Mouse (Mus musculus): Measurements from ENCODE around the gene Cel. TPM values are rescaled to one million over a fixed set of nuclear protein-coding genes. Genes with fewer than 3 reads are reported as not detected.

Cel gene
- polyA plus RNA-seq, 1 experiment from 2014 or later: not detected

- WGBS: 3% methylated on average over 49 of the region's 49 CpGs
- H3K4me3 ChIP-seq: peak overlapping the region; percentile 70
- no peaks in the 10 kb centered on the region for H3K9me3 ChIP-seq (replicated peaks)
- H3K36me3 ChIP-seq: no peaks in the 10 kb centered on the region
- peak; percentile 85 for DNase-seq (ENCODE audit: low spot score)
- H3K27me3 ChIP-seq (ENCODE audit: low read depth, poor library complexity, severe bottlenecking): peaks cover 15% of the 10 kb centered on the region; the same call in 1 of the 2 replicates
- H3K27ac ChIP-seq (replicated peaks): peak overlapping the region; percentile 84
- peaks cover 98% of the 10 kb centered on the region for H3K4me1 ChIP-seq
These were observed 30.0 kb downstream of the Cel start for GRCm38 (mm10) chr2:28532938-28533771.

GRCm38 (mm10) chr2:28530311-28530710 lies 32.9 kb downstream of the Cel start:
- Histone ChIP-seq H3K4me3 (no peak overlapping the region), H3K4me1 (peaks cover 97% of the 10 kb centered on the region), H3K36me3 (no peaks in the 10 kb centered on the region), H3K27me3 (ENCODE audit: low read depth, poor library complexity, severe bottlenecking) (peaks cover 15% of the 10 kb centered on the region; the same call in 1 of the 2 replicates), H3K9me3 (replicated peaks) (no peaks in the 10 kb centered on the region), H3K27ac (replicated peaks) (peak overlapping the region; percentile 72)
- no peak for DNase-seq (ENCODE audit: low spot score)
- WGBS: 63% methylated on average over 7 of the region's 7 CpGs

- peaks cover 97% of the 10 kb centered on the region for H3K4me1 ChIP-seq
- no peaks in the 10 kb centered on the region for H3K9me3 ChIP-seq (replicated peaks)
- no peaks in the 10 kb centered on the region for H3K36me3 ChIP-seq
- H3K4me3 ChIP-seq: no peak overlapping the region
- peaks cover 15% of the 10 kb centered on the region; the same call in 1 of the 2 replicates for H3K27me3 ChIP-seq (ENCODE audit: low read depth, poor library complexity, severe bottlenecking)
- WGBS: 77% methylated on average over 4 of the region's 4 CpGs
- DNase-seq (ENCODE audit: low spot score): no peak
- H3K27ac ChIP-seq (replicated peaks): peak overlapping the region; percentile 25
These were observed 33.3 kb downstream of the Cel start for GRCm38 (mm10) chr2:28529856-28530255.

- no peak for DNase-seq (ENCODE audit: low spot score)
- H3K27ac ChIP-seq (replicated peaks): no peak overlapping the region
- peaks cover 97% of the 10 kb centered on the region for H3K4me1 ChIP-seq
- no peaks in the 10 kb centered on the region for H3K9me3 ChIP-seq (replicated peaks)
- H3K36me3 ChIP-seq: no peaks in the 10 kb centered on the region
- H3K27me3 ChIP-seq (ENCODE audit: low read depth, poor library complexity, severe bottlenecking): 0 out of 2 replicates have a peak, but pooled peaks cover 3% of the 10 kb centered on the region
- no peak overlapping the region for H3K4me3 ChIP-seq
- WGBS: 87% methylated on average over 7 of the region's 7 CpGs
These were observed 34.9 kb downstream of the Cel start for GRCm38 (mm10) chr2:28528354-28528730.

GRCm38 (mm10) chr2:28527436-28528353 lies 35.5 kb downstream of the Cel start:
- Histone ChIP-seq H3K9me3 (replicated peaks) (no peaks in the 10 kb centered on the region), H3K27ac (replicated peaks) (0 out of 2 replicates have a peak overlapping the region, but pooled peaks have one; percentile 43), H3K36me3 (no peaks in the 10 kb centered on the region; the same call in 1 of the 2 replicates), H3K4me1 (peaks cover 94% of the 10 kb centered on the region), H3K4me3 (no peak overlapping the region), H3K27me3 (ENCODE audit: low read depth, poor library complexity, severe bottlenecking) (no peaks in the 10 kb centered on the region)
- no peak for DNase-seq (ENCODE audit: low spot score)
- WGBS: 89% methylated on average over 20 of the region's 20 CpGs

- Histone ChIP-seq H3K4me1 (peaks cover 82% of the 10 kb centered on the region), H3K27me3 (ENCODE audit: low read depth, poor library complexity, severe bottlenecking) (no peaks in the 10 kb centered on the region), H3K9me3 (replicated peaks) (no peaks in the 10 kb centered on the region), H3K27ac (replicated peaks) (peak overlapping the region; percentile 81), H3K36me3 (peaks cover 9% of the 10 kb centered on the region), H3K4me3 (0 out of 2 replicates have a peak overlapping the region, but pooled peaks have one; percentile 18)
- no peak for DNase-seq (ENCODE audit: low spot score)
- 45% methylated on average over 12 of the region's 12 CpGs for WGBS
These were observed 37.0 kb downstream of the Cel start for GRCm38 (mm10) chr2:28525943-28526876.

GRCm38 (mm10) chr2:28525219-28525942 lies 37.8 kb downstream of the Cel start:
- WGBS: 16% methylated on average over 11 of the region's 11 CpGs
- Histone ChIP-seq H3K9me3 (replicated peaks) (no peaks in the 10 kb centered on the region), H3K27me3 (ENCODE audit: low read depth, poor library complexity, severe bottlenecking) (no peaks in the 10 kb centered on the region), H3K27ac (replicated peaks) (peak overlapping the region; percentile 81), H3K36me3 (peaks cover 9% of the 10 kb centered on the region), H3K4me3 (peak overlapping the region; percentile 18; the same call in 1 of the 2 replicates), H3K4me1 (peaks cover 76% of the 10 kb centered on the region)
- DNase-seq (ENCODE audit: low spot score): peak; percentile 81

GRCm38 (mm10) chr2:28524406-28524805 lies 38.8 kb downstream of the Cel start:
- H3K9me3 ChIP-seq (replicated peaks): no peaks in the 10 kb centered on the region
- 82% methylated on average over 10 of the region's 10 CpGs for WGBS
- no peak for DNase-seq (ENCODE audit: low spot score)
- H3K36me3 ChIP-seq: peaks cover 9% of the 10 kb centered on the region
- peak overlapping the region; percentile 81; the same call in 1 of the 2 replicates for H3K27ac ChIP-seq (replicated peaks)
- peaks cover 75% of the 10 kb centered on the region for H3K4me1 ChIP-seq
- no peak overlapping the region for H3K4me3 ChIP-seq
- H3K27me3 ChIP-seq (ENCODE audit: low read depth, poor library complexity, severe bottlenecking): no peaks in the 10 kb centered on the region

GRCm38 (mm10) chr2:28523643-28524117 lies 39.5 kb downstream of the Cel start:
- Histone ChIP-seq H3K4me1 (peaks cover 73% of the 10 kb centered on the region), H3K27me3 (ENCODE audit: low read depth, poor library complexity, severe bottlenecking) (no peaks in the 10 kb centered on the region), H3K27ac (replicated peaks) (peak overlapping the region; percentile 67), H3K36me3 (peaks cover 9% of the 10 kb centered on the region), H3K4me3 (no peak overlapping the region; the same call in 1 of the 2 replicates), H3K9me3 (replicated peaks) (no peaks in the 10 kb centered on the region)
- 13% methylated on average over 5 of the region's 5 CpGs for WGBS
- DNase-seq (ENCODE audit: low spot score): peak; percentile 46

GRCm38 (mm10) chr2:28522166-28522565 lies 41.0 kb downstream of the Cel start:
- H3K4me1 ChIP-seq: peaks cover 73% of the 10 kb centered on the region

GRCm38 (mm10) chr2:28521571-28522151 lies 41.5 kb downstream of the Cel start:
- H3K9me3 ChIP-seq (replicated peaks): no peaks in the 10 kb centered on the region
- DNase-seq (ENCODE audit: low spot score): no peak
- H3K27me3 ChIP-seq (ENCODE audit: low read depth, poor library complexity, severe bottlenecking): no peaks in the 10 kb centered on the region
- H3K4me1 ChIP-seq: peaks cover 74% of the 10 kb centered on the region
- no peak overlapping the region for H3K27ac ChIP-seq (replicated peaks)
- H3K36me3 ChIP-seq: peaks cover 15% of the 10 kb centered on the region
- WGBS: 89% methylated on average over 6 of the region's 6 CpGs
- H3K4me3 ChIP-seq: no peak overlapping the region

More at GRCm38 (mm10) chr2:28522166-28522565, 41.0 kb downstream of the Cel start:
- 87% methylated on average over 4 of the region's 4 CpGs for WGBS
- Histone ChIP-seq H3K9me3 (replicated peaks) (no peaks in the 10 kb centered on the region), H3K36me3 (peaks cover 15% of the 10 kb centered on the region), H3K27me3 (ENCODE audit: low read depth, poor library complexity, severe bottlenecking) (no peaks in the 10 kb centered on the region), H3K27ac (replicated peaks) (no peak overlapping the region), H3K4me3 (no peak overlapping the region)
- no peak for DNase-seq (ENCODE audit: low spot score)

Data from midbrain, embryonic 10.5 days (tissue).